Mouse (Mus musculus): ENCODE results near the gene Cmc2. TPM values are rescaled to one million over a fixed set of nuclear protein-coding genes. Genes with fewer than 3 reads are reported as not detected.

Cmc2 gene
- total RNA-seq, 2 experiments from 2014 or later: 38.6 to 107 TPM

DNA sequence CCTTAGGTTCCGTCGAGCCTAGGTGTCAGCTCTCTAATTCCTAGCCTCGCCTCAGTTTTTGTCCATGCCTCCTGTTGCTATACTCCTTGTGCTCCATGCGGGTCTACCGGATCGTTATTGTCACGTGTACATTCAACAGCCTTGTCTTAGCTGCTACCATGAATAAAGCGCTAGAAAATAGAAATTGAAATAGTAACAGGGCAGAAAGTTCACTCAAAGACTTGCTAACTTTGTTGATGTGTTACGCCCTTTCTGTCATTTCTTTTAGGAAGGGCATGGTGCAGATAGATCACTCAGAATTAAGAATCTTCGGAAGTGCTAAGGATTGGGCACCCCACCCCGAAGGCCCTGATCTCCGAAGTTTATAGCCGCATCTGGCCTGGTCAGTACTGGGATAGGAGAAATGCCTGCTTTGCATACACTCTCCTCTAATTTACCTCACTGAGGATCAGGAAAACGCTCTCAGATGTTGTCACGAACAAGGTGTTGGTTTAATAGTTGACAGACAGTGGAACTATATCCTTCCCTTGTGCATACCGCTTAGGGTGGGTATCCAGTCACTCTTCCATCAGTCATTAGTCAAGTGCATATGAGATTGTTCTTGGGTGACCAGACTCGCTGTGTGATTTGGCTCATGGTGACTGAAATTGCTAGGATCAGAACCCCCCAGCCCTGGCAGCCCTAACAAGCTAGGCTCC, 954 bp upstream of the Cmc2 start:
- no peak for ATAC-seq (replicated peaks; ENCODE audit: low FRiP score, poor library complexity, severe bottlenecking)

DNA sequence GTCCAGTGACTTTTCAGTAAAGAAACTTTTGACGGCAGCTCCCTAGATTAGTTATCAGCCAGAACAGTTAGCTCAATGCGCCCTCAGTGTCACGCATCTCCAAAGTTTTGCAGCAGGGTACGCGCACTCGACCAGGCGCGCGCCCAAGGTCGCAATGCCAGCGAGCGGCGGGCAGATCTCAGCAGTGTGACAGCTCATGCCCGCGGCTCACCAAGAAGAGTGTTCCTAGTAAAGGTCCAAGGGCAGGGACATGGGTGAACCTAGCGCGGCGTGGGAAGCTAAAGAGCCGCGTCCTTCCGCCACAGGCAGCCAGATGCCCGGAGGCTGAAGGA, 284 bp downstream of the Cmc2 start:
- peak; percentile 71 for ATAC-seq (replicated peaks; ENCODE audit: low FRiP score, poor library complexity, severe bottlenecking)

DNA sequence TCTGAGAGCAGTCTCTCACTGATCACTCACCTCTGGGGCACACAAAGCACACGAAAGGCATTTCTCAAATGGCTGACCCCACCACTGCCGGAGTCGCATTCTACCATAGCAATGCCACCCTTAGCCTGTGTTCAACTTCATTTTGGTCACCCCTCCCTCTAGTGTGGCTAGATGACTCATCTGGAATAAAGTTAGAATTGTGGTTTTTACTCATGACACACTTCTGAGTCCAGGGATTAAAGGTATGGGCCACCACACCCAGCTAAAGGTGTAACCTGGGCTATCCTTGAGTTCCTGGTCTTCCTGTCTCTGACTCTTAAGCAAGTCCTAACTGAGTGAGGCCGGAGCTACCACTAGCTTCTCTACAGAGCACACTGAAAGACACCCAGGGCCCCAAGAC, 15.4 kb downstream of the Cmc2 start:
- no peak for ATAC-seq (replicated peaks; ENCODE audit: low FRiP score, poor library complexity, severe bottlenecking)

GRCm38 (mm10) chr8:116905252-116905651, 16.0 kb downstream of the Cmc2 start:
- no peak for ATAC-seq (replicated peaks; ENCODE audit: low FRiP score, poor library complexity, severe bottlenecking)

- ATAC-seq (replicated peaks; ENCODE audit: low FRiP score, poor library complexity, severe bottlenecking): no peak
Observed at GRCm38 (mm10) chr8:116904736-116905135, 16.5 kb downstream of the Cmc2 start.

DNA sequence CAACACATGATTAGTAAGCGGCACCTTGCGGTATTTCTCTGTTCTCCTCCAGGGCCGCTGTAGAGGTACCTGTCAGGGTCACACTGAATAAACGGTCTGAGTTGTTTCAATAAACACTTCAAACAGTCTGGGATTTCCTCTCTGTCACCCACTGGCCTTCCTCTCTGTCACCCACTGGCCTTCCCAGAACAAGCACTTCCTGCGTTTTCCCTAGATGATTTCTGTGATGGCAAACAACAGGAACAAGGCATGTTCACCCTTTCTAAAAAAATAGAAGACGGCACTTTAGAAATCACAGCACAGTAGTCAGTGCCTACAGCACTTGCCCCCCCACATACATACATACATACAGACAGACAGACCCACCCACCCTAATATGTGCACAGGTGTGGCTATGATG, 25.7 kb downstream of the Cmc2 start:
- ATAC-seq (replicated peaks; ENCODE audit: low FRiP score, poor library complexity, severe bottlenecking): no peak

GRCm38 (mm10) chr8:116893938-116894337, 27.3 kb downstream of the Cmc2 start:
- ATAC-seq (replicated peaks; ENCODE audit: low FRiP score, poor library complexity, severe bottlenecking): no peak

GRCm38 (mm10) chr8:116892636-116893035, 28.6 kb downstream of the Cmc2 start:
- no peak for ATAC-seq (replicated peaks; ENCODE audit: low FRiP score, poor library complexity, severe bottlenecking)

- ATAC-seq (replicated peaks; ENCODE audit: low FRiP score, poor library complexity, severe bottlenecking): no peak
Observed at GRCm38 (mm10) chr8:116892130-116892529, 29.1 kb downstream of the Cmc2 start.

- ATAC-seq (replicated peaks; ENCODE audit: low FRiP score, poor library complexity, severe bottlenecking): no peak
Observed at GRCm38 (mm10) chr8:116891446-116891845, 29.8 kb downstream of the Cmc2 start.

GRCm38 (mm10) chr8:116887813-116888212, 33.4 kb downstream of the Cmc2 start:
- ATAC-seq (replicated peaks; ENCODE audit: low FRiP score, poor library complexity, severe bottlenecking): no peak

DNA sequence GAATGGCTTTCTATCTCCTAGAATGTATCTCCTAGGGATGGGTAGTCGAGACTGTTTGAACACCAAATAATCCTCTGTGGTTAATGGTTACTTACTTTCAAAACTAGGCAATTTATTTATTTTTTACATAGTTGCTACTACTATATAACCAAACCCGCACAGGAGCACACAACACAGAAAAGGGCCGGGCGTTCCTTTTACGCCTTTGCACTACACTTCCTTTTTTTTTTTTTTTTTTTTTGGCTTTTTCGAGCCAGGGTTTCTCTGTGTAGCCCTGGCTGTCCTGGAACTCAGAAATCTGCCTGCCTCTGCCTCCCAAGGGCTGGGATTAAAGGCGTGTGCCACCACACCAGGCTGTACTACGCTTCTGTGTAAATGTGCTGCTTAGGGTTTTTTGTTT, 39.9 kb downstream of the Cmc2 start:
- no peak for ATAC-seq (replicated peaks; ENCODE audit: low FRiP score, poor library complexity, severe bottlenecking)

DNA sequence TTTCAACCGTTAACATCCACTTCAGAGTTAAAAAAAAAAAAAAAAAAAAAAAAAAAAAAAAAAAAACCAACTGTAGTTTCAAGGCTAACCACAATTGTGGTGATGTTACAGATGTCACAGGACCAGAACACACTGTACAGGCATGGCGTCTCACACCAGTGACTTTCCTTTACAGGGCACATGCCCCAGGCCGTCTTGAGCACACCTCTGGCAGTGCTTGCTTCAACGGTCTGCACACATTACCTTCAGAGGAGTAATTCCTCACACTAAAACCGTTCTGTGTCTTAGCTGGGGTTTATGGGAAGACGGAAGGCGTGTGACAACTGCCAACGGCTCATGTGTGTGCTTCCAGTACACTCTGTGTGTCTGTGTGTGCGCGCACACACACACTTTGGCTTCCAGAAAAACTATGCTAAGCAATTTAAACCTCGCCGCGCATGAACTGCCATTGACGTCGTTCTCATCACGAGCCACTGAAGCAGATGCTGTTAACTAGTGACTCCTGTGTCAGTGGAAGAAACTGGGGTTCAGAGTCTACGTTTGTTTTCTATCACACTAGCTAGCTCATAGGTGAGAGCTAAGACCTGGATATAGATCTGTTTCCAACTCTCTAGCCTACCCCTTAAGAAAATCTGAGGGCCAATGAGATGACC, 45.3 kb downstream of the Cmc2 start:
- no peak for ATAC-seq (replicated peaks; ENCODE audit: low FRiP score, poor library complexity, severe bottlenecking)

GRCm38 (mm10) chr8:116873986-116874385, 47.3 kb downstream of the Cmc2 start:
- ATAC-seq (replicated peaks; ENCODE audit: low FRiP score, poor library complexity, severe bottlenecking): no peak

DNA sequence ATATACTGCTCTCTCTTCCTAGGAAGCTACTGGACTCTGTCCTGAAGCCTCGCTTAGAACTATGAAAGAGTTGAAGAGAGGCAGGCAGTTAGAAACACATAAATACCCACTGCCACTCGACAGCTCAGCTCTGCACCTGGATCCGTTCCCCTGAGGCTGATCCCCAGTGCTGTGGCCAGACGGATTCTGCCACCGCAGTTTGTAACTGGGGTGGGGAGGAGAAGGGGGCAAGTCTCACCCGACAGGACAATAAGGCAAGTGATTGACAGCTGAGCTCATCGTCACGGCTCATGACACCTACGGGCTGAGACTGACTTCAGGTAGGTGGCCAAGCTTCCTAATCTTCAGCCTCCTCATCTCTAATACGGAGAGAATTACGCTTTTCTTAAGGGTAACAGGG, 47.7 kb downstream of the Cmc2 start:
- ATAC-seq (replicated peaks; ENCODE audit: low FRiP score, poor library complexity, severe bottlenecking): no peak

DNA sequence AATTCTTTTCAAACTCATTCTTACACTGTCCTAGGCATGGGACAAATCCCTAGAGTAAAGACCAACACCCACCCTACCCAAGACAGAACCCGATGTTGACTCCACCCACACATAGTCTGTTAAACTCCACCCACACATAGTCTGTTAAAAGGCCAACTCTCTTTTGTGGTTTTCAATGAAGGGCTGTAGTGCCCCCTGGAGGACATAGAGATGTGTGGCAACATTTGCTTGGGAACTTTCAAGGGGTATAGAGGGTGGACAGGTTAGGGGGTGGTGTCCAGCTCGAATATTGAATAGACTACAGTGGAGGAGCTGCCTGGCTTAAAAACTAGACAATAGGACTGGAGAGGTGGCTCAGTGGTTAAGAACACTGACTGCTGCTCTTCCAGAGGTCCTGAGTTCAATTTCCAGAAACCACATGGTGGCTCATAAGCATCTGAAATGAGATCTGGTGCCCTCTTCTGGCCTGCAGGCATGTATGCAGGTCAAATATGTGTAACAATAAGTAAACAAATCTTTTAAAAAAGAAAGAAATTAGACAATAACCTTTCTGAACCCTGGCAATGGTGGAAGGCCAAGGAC, 48.4 kb downstream of the Cmc2 start:
- ATAC-seq (replicated peaks; ENCODE audit: low FRiP score, poor library complexity, severe bottlenecking): no peak

DNA sequence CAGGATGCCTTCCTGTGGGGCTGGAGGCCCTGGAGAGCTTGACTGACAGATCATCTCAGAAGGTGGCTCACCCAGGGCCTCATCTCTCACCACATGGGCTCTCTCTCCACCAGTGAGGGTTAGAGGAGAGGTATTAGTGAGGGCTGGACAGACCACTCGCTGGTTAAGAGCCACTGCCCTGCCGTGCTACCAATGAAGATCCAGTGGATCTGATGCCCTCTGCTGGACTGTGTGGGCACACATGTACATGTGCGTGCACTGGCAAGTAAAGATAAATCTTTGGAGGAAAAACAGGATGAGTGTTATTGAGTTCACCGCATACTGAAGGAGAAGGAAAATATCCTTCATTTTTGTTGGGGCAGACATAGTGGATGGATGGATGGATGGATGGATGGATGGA, 52.6 kb downstream of the Cmc2 start:
- no peak for ATAC-seq (replicated peaks; ENCODE audit: low FRiP score, poor library complexity, severe bottlenecking)

DNA sequence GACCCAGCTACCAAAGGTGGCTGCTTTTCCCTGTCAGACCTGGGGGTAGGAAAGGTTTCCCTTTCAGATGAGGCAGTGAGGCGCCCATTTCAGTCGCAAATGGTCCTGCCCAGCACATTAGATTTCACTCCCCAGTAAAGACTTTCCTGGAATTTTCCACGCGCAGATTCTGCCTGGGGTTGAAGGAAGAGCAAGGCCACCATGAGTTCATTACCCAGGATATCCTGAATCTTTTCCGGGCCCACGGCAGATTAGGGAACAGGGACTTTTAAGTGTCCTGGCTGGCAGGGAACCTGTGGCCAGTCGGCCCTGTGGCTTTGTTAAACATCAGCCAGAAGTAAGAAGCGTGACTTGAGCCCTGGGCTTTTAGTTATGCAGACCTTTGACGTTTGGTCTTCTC, 53.9 kb downstream of the Cmc2 start:
- ATAC-seq (replicated peaks; ENCODE audit: low FRiP score, poor library complexity, severe bottlenecking): no peak

- ATAC-seq (replicated peaks; ENCODE audit: low FRiP score, poor library complexity, severe bottlenecking): no peak
Observed at GRCm38 (mm10) chr8:116866118-116866903, 54.9 kb downstream of the Cmc2 start.

GRCm38 (mm10) chr8:116864514-116864913, 56.7 kb downstream of the Cmc2 start:
- ATAC-seq (replicated peaks; ENCODE audit: low FRiP score, poor library complexity, severe bottlenecking): no peak

GRCm38 (mm10) chr8:116864022-116864387, 57.2 kb downstream of the Cmc2 start:
- no peak for ATAC-seq (replicated peaks; ENCODE audit: low FRiP score, poor library complexity, severe bottlenecking)
